Comparison of ENCODE assay signal across 20 mouse cellular contexts in genomic region chr14:102793753-102794152, GRCm38 (mm10).
"Had no signal": no experiment of that assay in that cellular context is flagged by ENCODE, and none has a peak within 500 bp of the region (broad histone marks: within the 10 kb centered on the region; RNA-seq: fewer than 3 reads in every experiment).

No protein-coding gene starts in this region.

- DNase-seq: lung, adult 18-20 months; lung, embryonic 14.5 days; lung, postnatal 10 days; retina, postnatal 1 day; right cerebral cortex, adult 18-20 months; right cerebral cortex, postnatal 25 days; right cerebral cortex, postnatal 4 days; spleen, adult 18-20 months; thymus, adult 2 months; thymus, postnatal 25 days; thymus, postnatal 4 days had no signal

- H3K27ac ChIP-seq: liver, embryonic 14.5 days; macrophage; midbrain, embryonic 13.5 days; neural tube, embryonic 13.5 days; neural tube, embryonic 15.5 days had no signal

- H3K27me3 ChIP-seq: megakaryocyte, embryonic 14.5 days; midbrain, embryonic 13.5 days; neural tube, embryonic 13.5 days; neural tube, embryonic 15.5 days had no signal

- H3K9me3 ChIP-seq: megakaryocyte, embryonic 14.5 days; midbrain, embryonic 13.5 days; neural tube, embryonic 13.5 days had no signal

- H3K4me2 ChIP-seq: lung, embryonic 14.5 days; midbrain, embryonic 11.5 days; midbrain, embryonic 13.5 days; neural tube, embryonic 13.5 days; neural tube, embryonic 15.5 days had no signal

- H3K36me3 ChIP-seq: midbrain, embryonic 13.5 days; neural tube, embryonic 13.5 days; neural tube, embryonic 15.5 days had no signal

- H3K9ac ChIP-seq: liver, embryonic 14.5 days; lung, embryonic 14.5 days; midbrain, embryonic 13.5 days; neural tube, embryonic 13.5 days; neural tube, embryonic 15.5 days had no signal

- ATAC-seq: midbrain, embryonic 13.5 days; midbrain, embryonic 16.5 days had no signal

- H3K4me1 ChIP-seq: midbrain, embryonic 13.5 days; neural tube, embryonic 13.5 days; neural tube, embryonic 15.5 days had no signal

- H3K4me3 ChIP-seq: megakaryocyte, embryonic 14.5 days; midbrain, embryonic 13.5 days; myocyte; neural tube, embryonic 13.5 days; neural tube, embryonic 15.5 days had no signal
